In genomic region chr1:77545722-77546121, GRCm38 (mm10) we compare ENCODE assay signal across 12 mouse cellular contexts. TPM values are rescaled to one million over a fixed set of nuclear protein-coding genes. Genes with fewer than 3 reads are reported as not detected.
DNase-seq lines count a peak whose midpoint lies in the region; ATAC-seq and TF ChIP-seq lines count a peak whose summit lies in the region.
"Had no signal": no experiment of that assay in that cellular context is flagged by ENCODE, and none has a peak within 500 bp of the region (broad histone marks: within the 10 kb centered on the region; RNA-seq: fewer than 3 reads in every experiment).

No protein-coding gene starts in this region.

- TF ChIP-seq EP300 in stomach, postnatal 0 days (optimal IDR thresholded peaks at IDR 0.05), result no peak

- H3K9ac ChIP-seq in forebrain, embryonic 15.5 days (replicated peaks), result no peak overlapping the region
- H3K9ac ChIP-seq in midbrain, embryonic 16.5 days (ENCODE audit: low read depth, low read length), result no peak overlapping the region
- H3K9ac ChIP-seq in stomach, postnatal 0 days (ENCODE audit: low read length), result no peak overlapping the region
- H3K9ac ChIP-seq: liver, embryonic 14.5 days; stomach, embryonic 15.5 days had no signal

- H3K4me1 ChIP-seq in forebrain, embryonic 15.5 days, result peaks cover 32% of the 10 kb centered on the region
- H3K4me1 ChIP-seq in midbrain, embryonic 16.5 days (ENCODE audit: control insufficient read depth, insufficient read depth, low read length), result peaks cover 27% of the 10 kb centered on the region
- no peaks in the 10 kb centered on the region for H3K4me1 ChIP-seq in stomach, postnatal 0 days (replicated peaks; ENCODE audit: control insufficient read depth, insufficient read depth)
- H3K4me1 ChIP-seq: stomach, embryonic 15.5 days had no signal

- H3K27me3 ChIP-seq in forebrain, embryonic 15.5 days, result no peaks in the 10 kb centered on the region
- no peaks in the 10 kb centered on the region for H3K27me3 ChIP-seq in midbrain, embryonic 16.5 days (ENCODE audit: control insufficient read depth, insufficient read depth, low read depth, low read length)
- H3K27me3 ChIP-seq in stomach, postnatal 0 days (ENCODE audit: control insufficient read depth, insufficient read depth, low read length), result no peaks in the 10 kb centered on the region
- H3K27me3 ChIP-seq: stomach, embryonic 15.5 days had no signal

- no peak overlapping the region for H3K4me3 ChIP-seq in forebrain, embryonic 15.5 days
- no peak overlapping the region for H3K4me3 ChIP-seq in midbrain, embryonic 16.5 days (ENCODE audit: low read depth, low read length)
- no peak overlapping the region for H3K4me3 ChIP-seq in stomach, postnatal 0 days (ENCODE audit: low read depth, low read length)
- H3K4me3 ChIP-seq: stomach, embryonic 15.5 days had no signal

- ATAC-seq in forebrain, embryonic 15.5 days (replicated peaks), result peak; percentile 97
- ATAC-seq in midbrain, embryonic 16.5 days, result peak; percentile 93
- no peak for ATAC-seq in stomach, postnatal 0 days (ENCODE audit: low FRiP score, low TSS enrichment)

- no peak for TF ChIP-seq CTCF in brain, embryonic 14.5 days (IDR thresholded peaks at IDR 0.05; ENCODE audit: borderline replicate concordance, extremely low read depth, insufficient read depth, insufficient read length)
- no peak for TF ChIP-seq CTCF in stomach, postnatal 0 days (IDR thresholded peaks at IDR 0.05; ENCODE audit: low read depth)

- TF ChIP-seq POLR2A in brain, embryonic 14.5 days (IDR thresholded peaks at IDR 0.05; ENCODE audit: borderline replicate concordance, extremely low read depth, insufficient read depth, insufficient read length, poor library complexity, severe bottlenecking), result no peak

- H3K9me3 ChIP-seq in forebrain, embryonic 15.5 days, result no peaks in the 10 kb centered on the region
- no peaks in the 10 kb centered on the region for H3K9me3 ChIP-seq in midbrain, embryonic 16.5 days (replicated peaks; ENCODE audit: control insufficient read depth, low read length, poor library complexity, severe bottlenecking)
- H3K9me3 ChIP-seq in stomach, postnatal 0 days (ENCODE audit: control insufficient read depth, low read length), result no peaks in the 10 kb centered on the region
- H3K9me3 ChIP-seq: stomach, embryonic 15.5 days had no signal

- WGBS in forebrain, embryonic 15.5 days, result 6% methylated on average over 6 of the region's 6 CpGs
- WGBS in midbrain, embryonic 16.5 days, result 5% methylated on average over 6 of the region's 6 CpGs
- 63% methylated on average over 6 of the region's 6 CpGs for WGBS in stomach, postnatal 0 days

- H3K4me2 ChIP-seq in forebrain, embryonic 15.5 days (replicated peaks), result peak overlapping the region; percentile 5
- peak overlapping the region; percentile 28; the same call in 1 of the 2 replicates for H3K4me2 ChIP-seq in midbrain, embryonic 16.5 days (ENCODE audit: low read length)
- no peak overlapping the region for H3K4me2 ChIP-seq in stomach, postnatal 0 days (replicated peaks; ENCODE audit: low read depth)
- H3K4me2 ChIP-seq: stomach, embryonic 15.5 days had no signal

- no peaks in the 10 kb centered on the region for H3K36me3 ChIP-seq in forebrain, embryonic 15.5 days
- H3K36me3 ChIP-seq in midbrain, embryonic 16.5 days (ENCODE audit: control insufficient read depth, insufficient read depth, low read length), result no peaks in the 10 kb centered on the region
- no peaks in the 10 kb centered on the region for H3K36me3 ChIP-seq in stomach, postnatal 0 days (ENCODE audit: control insufficient read depth, insufficient read depth, low read length)
- H3K36me3 ChIP-seq: stomach, embryonic 15.5 days had no signal

- H3K27ac ChIP-seq in forebrain, embryonic 15.5 days (replicated peaks), result peak overlapping the region; percentile 74
- no peak overlapping the region for H3K27ac ChIP-seq in midbrain, embryonic 16.5 days (ENCODE audit: low read length)
- no peak overlapping the region for H3K27ac ChIP-seq in stomach, postnatal 0 days (replicated peaks)
- H3K27ac ChIP-seq: liver, embryonic 14.5 days; stomach, embryonic 15.5 days had no signal

- DNase-seq in brain, embryonic 14.5 days (ENCODE audit: low read depth), result peak; percentile 97
- peak; percentile 85 for DNase-seq in layer of hippocampus, adult 9-11 months
- DNase-seq in gastrocnemius, postnatal 25 days, result no peak
- no peak for DNase-seq in cerebellum, adult 18-20 months
- DNase-seq in stomach, postnatal 0 days (ENCODE audit: low spot score), result no peak
- DNase-seq in kidney, postnatal 25 days, result no peak
- DNase-seq: adrenal gland, postnatal 14 days; kidney, adult 9 months had no signal

RNA-seq across cellular contexts. Expression of gene Epha4, which starts 30.8 kb away (rescaled TPM):
- polyA plus RNA-seq in brain, embryonic 14.5 days (2012; rRNA removed), result 56.5 and 61.0 TPM in 2 replicates
- 93.3 and 95.7 TPM in 2 replicates for polyA plus RNA-seq in forebrain, embryonic 15.5 days (2015; fragmentation: Nextera tagmentation; extraction: Ambion mirVana)
- polyA plus RNA-seq in midbrain, embryonic 16.5 days (2015; fragmentation: Nextera tagmentation; extraction: Ambion mirVana), result 30.4 and 36.8 TPM in 2 replicates
- 1 to 10 TPM; 1.7 to 2.1 TPM for total RNA-seq in gastrocnemius, postnatal 25 days (2021)
- 3.8 and 5.4 TPM in 2 replicates for polyA plus RNA-seq in stomach, postnatal 0 days (2015; fragmentation: Nextera tagmentation; extraction: Ambion mirVana)

Comparison
In these comparisons a context has a peak if more than half of its experiments do, and no peak if none do; other contexts are left out.
1. DNase-seq: peak in brain, embryonic 14.5 days (single experiment) and layer of hippocampus, adult 9-11 months (single experiment); none in gastrocnemius, postnatal 25 days (single experiment), cerebellum, adult 18-20 months (0 of 2), stomach, postnatal 0 days (single experiment) and kidney, postnatal 25 days (0 of 2).